Mouse (Mus musculus) 3T3-L1 (cell line): ENCODE measurements around the gene Olfr1113.
"Not testable (repeated sequence)": the region's sequence is repeated elsewhere in the genome, so short reads cannot be mapped to it uniquely, and the experiment has no call there.

ENCODE experiments used
- DNase-seq: peaks from one replicate; pipeline ENCODE4 v3.0.0-alpha.2; 2015; ENCODE audit warnings: low read depth, low spot score

Gene Olfr1113

DNA sequence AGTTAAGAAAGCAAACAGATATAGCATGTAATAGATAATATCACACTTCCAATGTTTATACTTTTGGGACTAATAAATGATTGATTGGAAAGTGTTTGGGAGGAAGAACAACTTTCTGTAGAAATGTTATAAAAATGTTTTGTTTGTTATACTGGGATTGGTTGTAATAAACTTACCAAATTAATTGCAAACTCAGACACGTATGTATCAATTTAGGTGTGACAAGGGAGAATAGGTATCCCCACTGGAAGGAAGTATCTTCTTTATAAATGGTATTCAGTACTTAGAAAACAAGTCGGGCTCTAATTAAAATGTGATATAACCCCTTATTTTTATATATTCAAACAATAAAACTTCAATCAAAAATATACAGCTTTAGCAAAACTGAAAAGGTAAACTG is at the start of gene Olfr1113:
Olfr1113 (plus strand) TSS at position 301 of the 400 bp plus-strand sequence.
- DNase-seq: no peak

DNA sequence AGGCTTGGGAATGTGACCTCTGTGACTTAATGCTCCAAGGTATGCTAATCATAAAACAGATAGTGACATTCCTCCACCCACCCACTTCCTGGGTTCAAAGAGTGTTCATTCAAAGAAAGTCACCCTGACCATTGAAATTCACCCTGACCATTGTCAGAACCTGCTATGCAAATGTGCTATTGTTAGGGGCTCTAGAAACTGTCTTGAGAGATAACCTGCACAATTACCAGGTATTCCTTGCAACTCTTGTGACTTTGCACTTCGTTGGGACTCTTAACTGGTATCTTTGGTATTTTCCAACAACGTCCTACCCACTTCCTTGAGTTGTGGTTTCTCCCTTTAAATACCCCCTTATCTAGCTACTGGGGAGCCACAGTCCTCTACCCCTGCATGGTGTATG is 41.0 kb upstream of the Olfr1113 start:
- DNase-seq: not testable (repeated sequence)

DNA sequence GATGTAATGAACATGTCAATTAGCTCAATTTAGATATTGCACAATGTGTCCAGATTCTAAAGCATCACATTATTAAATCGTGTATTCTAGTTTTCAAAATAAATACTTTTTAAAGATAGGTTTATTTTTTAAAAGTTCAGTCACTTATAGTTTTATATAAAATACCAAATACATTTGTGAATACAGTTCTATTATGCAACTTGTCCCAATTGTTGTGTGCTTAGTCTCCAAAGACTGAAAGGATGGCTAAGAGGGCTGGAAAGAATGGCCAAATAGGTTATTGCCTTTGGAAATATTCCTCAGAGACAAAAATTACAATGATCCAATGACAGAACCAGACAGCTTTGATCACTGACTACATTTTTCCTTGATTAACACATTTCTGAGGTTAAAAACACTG is 21.3 kb upstream of the Olfr1113 start, which contains the start of gene Olfr1112:
Olfr1112 (plus strand) TSS at position 301 of the 400 bp plus-strand sequence.
- no peak for DNase-seq

DNA sequence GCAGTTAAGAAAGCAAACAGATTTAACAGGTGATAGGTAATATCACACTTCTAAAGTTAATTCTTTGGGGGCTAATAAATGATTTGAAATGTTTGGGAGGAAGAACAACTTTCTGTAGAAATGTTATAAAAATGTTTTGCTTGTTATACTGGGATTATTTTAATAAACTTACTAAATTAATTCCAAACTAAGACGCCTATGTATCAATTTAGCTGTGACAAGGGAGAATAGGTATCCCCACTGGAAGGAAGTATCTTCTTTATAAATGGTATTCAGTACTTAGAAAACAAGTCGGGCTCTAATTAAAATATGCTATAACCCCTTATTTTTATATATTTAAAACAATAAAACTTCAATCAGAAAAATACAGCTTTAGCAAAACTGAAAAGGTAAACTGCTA is 38.9 kb downstream of the Olfr1113 start, which contains the start of gene Olfr1115:
Olfr1115 (plus strand) TSS at position 301 of the 400 bp plus-strand sequence.
- DNase-seq: no peak
